Mouse (Mus musculus) forebrain, embryonic 14.5 days (tissue): ENCODE results near the gene Aknad1. TPM values are rescaled to one million over a fixed set of nuclear protein-coding genes. Genes with fewer than 3 reads are reported as not detected.
A peak's percentile ranks its signal among the peaks of the same experiment; 100 is the strongest.

Experiments
- ATAC-seq: fragments of 200-750 bp; cut with Nextera tagmentation; 2 replicates; pipeline ENCODE4 v1.8.0; 2017; ENCODE audit warnings: mild to moderate bottlenecking, moderate library complexity
- DNase-seq: peaks from one replicate; pipeline ENCODE4 v3.0.0-alpha.2; 2015; ENCODE audit warnings: low spot score
- H3K27ac ChIP-seq: fragments of 300-500 bp; sonication (generic); 2 replicates; pipeline ENCODE4 v1.5.1; 2014; ENCODE audit warnings: low read depth, mild to moderate bottlenecking, control low read depth, low read length, moderate library complexity
- H3K27me3 ChIP-seq: fragments of 300-500 bp; sonication (generic); replicated peaks from 2 replicates; pipeline ENCODE4 v1.6.1; 2014; ENCODE audit warnings: low read length, control low read depth, mixed read lengths; ENCODE audit not compliant: control insufficient read depth, insufficient read depth
- H3K36me3 ChIP-seq: fragments of 300-500 bp; sonication (generic); 2 replicates; pipeline ENCODE4 v1.6.1; 2014; ENCODE audit warnings: low read length, control low read depth; ENCODE audit not compliant: control insufficient read depth, insufficient read depth
- H3K4me1 ChIP-seq: fragments of 300-500 bp; sonication (generic); 2 replicates; pipeline ENCODE4 v1.6.1; 2014; ENCODE audit warnings: antibody characterized with exemption, low read length, control low read depth; ENCODE audit not compliant: control insufficient read depth, insufficient read depth
- H3K4me2 ChIP-seq: fragments of 300-500 bp; sonication (generic); 2 replicates; pipeline ENCODE4 v1.6.1; 2014; ENCODE audit warnings: mild to moderate bottlenecking, control low read depth, low read length
- H3K4me3 ChIP-seq: fragments of 300-500 bp; sonication (generic); 2 replicates; pipeline ENCODE4 v1.5.1; 2014; ENCODE audit warnings: low read depth, low read length, control low read depth
- H3K9ac ChIP-seq: fragments of 300-500 bp; sonication (generic); 2 replicates; pipeline ENCODE4 v1.6.1; 2014; ENCODE audit warnings: mild to moderate bottlenecking, low read length, control low read depth, moderate library complexity
- H3K9me3 ChIP-seq: fragments of 300-500 bp; sonication (generic); replicated peaks from 2 replicates; pipeline ENCODE4 v1.6.1; 2016; ENCODE audit warnings: low read length, control low read depth, mixed read lengths; ENCODE audit not compliant: control insufficient read depth
- WGBS: fragments of 180-500 bp; shearing (Covaris S2); extraction: QIAGEN DNeasy Blood & Tissue Kit; methylation state at CpG from one replicate; pipeline ENCODE4 v1.1.7; 2014; 5-methylcytosine and 5-hydroxymethylcytosine counted together
- polyA plus RNA-seq: library from polyadenylated mRNA; unstranded; fragments of >200 nt; fragmentation: Nextera tagmentation; extraction: Ambion mirVana; gene quantifications from 2 replicates; pipeline ENCODE4 v1.2.1, GENCODE M21; 2014

The Aknad1 gene
- polyA plus RNA-seq, 1 experiment from 2014 or later = not detected

- no peaks in the 10 kb centered on the region for H3K9me3 ChIP-seq
- no peak for ATAC-seq
- no peak overlapping the region for H3K4me2 ChIP-seq
- no peak overlapping the region for H3K27ac ChIP-seq
- H3K36me3 ChIP-seq = no peaks in the 10 kb centered on the region
- H3K27me3 ChIP-seq = no peaks in the 10 kb centered on the region
- 85% methylated on average over 11 of the region's 11 CpGs for whole genome bisulfite sequencing
- no peak overlapping the region for H3K4me3 ChIP-seq
- H3K9ac ChIP-seq = no peak overlapping the region
- no peak for DNase-seq
- H3K4me1 ChIP-seq = no peaks in the 10 kb centered on the region
Observed at GRCm38 (mm10) chr3:108759566-108760420, 20.3 kb downstream of the Aknad1 start.

DNA sequence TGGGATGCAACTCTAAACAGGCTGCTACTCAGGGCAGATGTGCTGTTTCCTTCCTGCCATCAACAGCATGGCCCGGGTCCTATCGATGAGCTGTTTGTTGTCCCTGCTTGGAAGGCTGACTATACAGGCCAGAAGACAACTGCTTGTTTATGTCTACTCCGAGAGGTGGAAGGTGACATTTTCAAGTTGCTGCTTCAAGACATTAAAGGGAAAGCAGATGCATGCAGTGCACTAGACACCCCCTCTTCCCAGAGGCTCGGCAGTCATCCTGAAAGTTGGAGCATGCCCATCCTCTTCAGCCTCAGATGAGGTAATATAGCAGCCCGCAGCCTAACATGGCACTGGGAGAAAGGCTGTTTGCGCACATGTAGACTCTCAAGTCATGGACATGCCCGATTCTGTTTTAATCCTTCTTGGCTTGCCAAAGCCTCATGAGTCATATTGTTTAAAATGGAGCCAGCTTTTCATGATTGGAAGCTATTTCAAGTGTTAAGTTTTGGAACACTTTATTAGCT is 23.2 kb downstream of the Aknad1 start:
- no peak for ATAC-seq
- WGBS = 83% methylated on average over 7 of the region's 7 CpGs
- Histone ChIP-seq H3K4me1 (no peaks in the 10 kb centered on the region), H3K4me2 (no peak overlapping the region), H3K36me3 (no peaks in the 10 kb centered on the region), H3K27ac (no peak overlapping the region), H3K27me3 (no peaks in the 10 kb centered on the region), H3K4me3 (no peak overlapping the region), H3K9ac (no peak overlapping the region), H3K9me3 (no peaks in the 10 kb centered on the region)
- peak; percentile 9 for DNase-seq

GRCm38 (mm10) chr3:108763691-108764090 is 24.2 kb downstream of the Aknad1 start:
- Histone ChIP-seq H3K36me3 (no peaks in the 10 kb centered on the region), H3K4me3 (no peak overlapping the region), H3K9ac (no peak overlapping the region), H3K27me3 (no peaks in the 10 kb centered on the region), H3K4me1 (no peaks in the 10 kb centered on the region), H3K9me3 (no peaks in the 10 kb centered on the region), H3K4me2 (no peak overlapping the region), H3K27ac (no peak overlapping the region)
- DNase-seq (no peak), ATAC-seq (no peak)
- 69% methylated on average over 2 of the region's 2 CpGs for WGBS

DNA sequence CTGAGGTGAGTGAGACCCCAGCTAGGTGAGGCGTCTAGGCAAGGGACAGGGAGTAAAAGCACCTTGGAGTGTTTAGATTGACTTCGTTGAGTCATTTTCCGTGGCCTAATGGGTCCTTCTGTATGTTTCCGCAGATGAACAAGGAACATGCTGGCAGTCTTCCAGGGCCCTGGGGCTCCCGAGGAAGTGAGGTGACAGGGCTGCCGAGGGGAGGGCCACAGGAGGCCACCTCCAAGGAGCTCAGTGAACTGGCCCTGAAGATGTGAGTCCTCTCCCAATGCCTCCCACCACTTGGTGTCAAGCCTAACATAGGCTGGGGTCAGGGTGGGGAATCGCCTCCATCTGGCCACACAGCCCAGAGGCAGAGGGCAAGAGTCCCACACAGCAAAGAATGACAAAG is 25.5 kb downstream of the Aknad1 start:
- no peak overlapping the region for H3K9ac ChIP-seq
- no peaks in the 10 kb centered on the region for H3K4me1 ChIP-seq
- DNase-seq (peak; percentile 16), ATAC-seq (no peak)
- 40% methylated on average over 7 of the region's 7 CpGs for WGBS
- H3K36me3 ChIP-seq = no peaks in the 10 kb centered on the region
- no peak overlapping the region for H3K4me3 ChIP-seq
- no peaks in the 10 kb centered on the region for H3K9me3 ChIP-seq
- no peak overlapping the region for H3K4me2 ChIP-seq
- H3K27ac ChIP-seq = no peak overlapping the region
- H3K27me3 ChIP-seq = no peaks in the 10 kb centered on the region

DNA sequence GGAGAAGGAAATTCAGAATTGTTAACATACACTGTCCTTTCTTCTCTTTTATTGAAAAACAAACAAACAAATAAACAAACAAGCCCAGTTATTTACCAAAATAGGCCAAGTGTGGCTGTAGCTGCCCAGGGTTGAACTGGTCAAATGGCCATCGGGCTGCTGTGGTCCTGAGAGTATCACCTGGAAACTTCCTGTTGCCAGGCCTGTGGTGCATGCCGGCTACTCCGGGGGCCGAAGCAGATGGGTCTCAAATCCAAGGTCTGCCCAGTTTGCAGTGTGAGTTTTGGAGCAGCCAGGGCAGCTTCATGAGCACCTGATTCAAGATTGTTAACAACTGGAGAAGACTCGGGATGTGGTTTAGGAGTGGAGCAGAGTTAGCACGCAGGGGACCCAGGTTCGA is 26.0 kb downstream of the Aknad1 start:
- H3K9ac ChIP-seq = no peak overlapping the region
- H3K4me3 ChIP-seq = no peak overlapping the region
- H3K4me2 ChIP-seq = no peak overlapping the region
- H3K4me1 ChIP-seq = no peaks in the 10 kb centered on the region
- WGBS = 92% methylated on average over 7 of the region's 7 CpGs
- no peak for ATAC-seq
- no peak for DNase-seq
- H3K9me3 ChIP-seq = no peaks in the 10 kb centered on the region
- no peaks in the 10 kb centered on the region for H3K36me3 ChIP-seq
- H3K27ac ChIP-seq = no peak overlapping the region
- no peaks in the 10 kb centered on the region for H3K27me3 ChIP-seq

DNA sequence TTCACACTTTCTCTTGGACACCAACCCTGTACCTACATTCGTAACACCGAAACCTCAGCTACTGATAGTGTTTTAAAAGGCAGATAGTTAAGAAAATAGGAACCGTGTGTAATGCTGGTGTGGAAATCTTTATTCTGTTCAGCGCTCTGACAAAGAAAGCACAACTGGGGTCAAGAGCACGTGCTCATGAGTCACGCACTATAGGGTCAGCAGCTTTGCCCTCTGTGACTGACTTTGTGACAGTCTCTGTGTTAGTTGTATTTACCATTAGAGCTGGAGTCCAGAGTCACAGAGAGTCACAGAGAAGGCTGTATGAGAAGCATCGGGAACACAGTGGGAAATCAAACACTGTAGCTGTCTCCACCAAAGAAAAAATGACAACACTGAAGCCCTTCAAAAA is 27.5 kb downstream of the Aknad1 start:
- ATAC-seq (no peak), DNase-seq (no peak)
- no peaks in the 10 kb centered on the region for H3K4me1 ChIP-seq
- H3K9ac ChIP-seq = no peak overlapping the region
- 91% methylated on average over 7 of the region's 7 CpGs for WGBS
- no peak overlapping the region for H3K4me2 ChIP-seq
- no peak overlapping the region for H3K27ac ChIP-seq
- no peaks in the 10 kb centered on the region for H3K36me3 ChIP-seq
- H3K4me3 ChIP-seq = no peak overlapping the region
- H3K9me3 ChIP-seq = no peaks in the 10 kb centered on the region
- H3K27me3 ChIP-seq = no peaks in the 10 kb centered on the region

DNA sequence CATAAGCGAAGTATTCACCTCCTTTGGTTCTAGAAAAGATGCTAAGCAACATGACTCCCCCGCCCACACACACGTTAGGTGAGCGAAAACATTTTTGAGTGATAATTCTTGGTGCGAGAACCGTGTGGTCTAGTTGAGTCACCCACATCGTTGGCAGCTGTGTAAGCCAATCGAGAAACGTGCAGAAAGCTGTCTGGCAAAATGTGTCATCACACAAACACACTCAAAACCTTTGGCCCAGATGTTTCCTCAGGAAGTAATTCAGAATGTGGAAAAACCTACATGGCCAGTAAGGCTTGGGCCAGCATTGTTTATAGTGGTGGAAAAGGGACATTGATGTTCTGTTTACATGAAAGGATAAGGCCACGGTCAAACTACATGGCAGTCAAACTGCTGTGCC is 28.0 kb downstream of the Aknad1 start:
- 91% methylated on average over 10 of the region's 10 CpGs for WGBS
- DNase-seq = no peak
- Histone ChIP-seq H3K36me3 (no peaks in the 10 kb centered on the region), H3K27me3 (no peaks in the 10 kb centered on the region), H3K4me3 (no peak overlapping the region), H3K4me2 (no peak overlapping the region), H3K9ac (no peak overlapping the region), H3K4me1 (no peaks in the 10 kb centered on the region), H3K27ac (no peak overlapping the region), H3K9me3 (no peaks in the 10 kb centered on the region)
- no peak for ATAC-seq

GRCm38 (mm10) chr3:108769547-108769946 is 30.1 kb downstream of the Aknad1 start:
- ATAC-seq (no peak), DNase-seq (no peak)
- no peak overlapping the region for H3K4me2 ChIP-seq
- H3K9me3 ChIP-seq = no peaks in the 10 kb centered on the region
- no peaks in the 10 kb centered on the region for H3K4me1 ChIP-seq
- no peak overlapping the region for H3K4me3 ChIP-seq
- H3K27me3 ChIP-seq = no peaks in the 10 kb centered on the region
- H3K36me3 ChIP-seq = no peaks in the 10 kb centered on the region
- H3K27ac ChIP-seq = no peak overlapping the region
- no peak overlapping the region for H3K9ac ChIP-seq
- WGBS = 89% methylated on average over 6 of the region's 6 CpGs

DNA sequence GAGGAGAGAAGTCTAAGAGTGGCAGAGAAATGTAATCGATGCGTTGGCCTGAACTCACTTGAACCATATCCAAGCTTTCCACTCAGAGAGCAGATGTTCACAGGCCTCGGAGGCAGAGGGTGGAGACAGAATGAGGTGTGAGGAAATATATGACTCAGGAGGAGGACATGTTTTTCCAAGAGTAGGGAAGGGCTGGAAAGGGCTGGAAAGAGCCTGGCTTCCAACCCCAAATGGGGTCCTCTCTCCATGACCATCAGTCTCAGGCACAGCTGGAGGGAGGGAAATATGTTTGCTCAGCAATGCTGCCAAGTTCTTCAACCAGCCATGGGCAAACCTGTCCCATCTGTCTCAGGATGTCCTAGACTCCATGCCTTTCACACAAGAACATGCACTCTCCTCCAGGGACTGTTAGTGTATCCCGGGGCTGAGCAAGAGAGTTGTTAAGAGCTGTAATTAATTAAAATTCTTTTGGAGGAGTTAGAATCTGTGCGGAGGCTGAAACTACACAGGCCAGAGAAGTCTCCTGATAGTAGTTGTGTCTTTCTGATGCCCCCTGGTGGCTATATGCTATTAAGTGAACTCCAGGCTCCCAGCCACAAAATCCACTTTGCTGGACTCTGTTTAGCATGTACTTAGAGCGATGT is 31.4 kb downstream of the Aknad1 start:
- no peak overlapping the region for H3K27ac ChIP-seq
- peak; percentile 78 for ATAC-seq
- H3K9ac ChIP-seq = no peak overlapping the region
- no peaks in the 10 kb centered on the region for H3K9me3 ChIP-seq
- H3K4me1 ChIP-seq = no peaks in the 10 kb centered on the region
- 33% methylated on average over 6 of the region's 6 CpGs for WGBS
- H3K4me2 ChIP-seq = no peak overlapping the region
- H3K4me3 ChIP-seq = no peak overlapping the region
- no peaks in the 10 kb centered on the region for H3K36me3 ChIP-seq
- H3K27me3 ChIP-seq = no peaks in the 10 kb centered on the region
- peak; percentile 88 for DNase-seq
